Mouse (Mus musculus) limb, embryonic 12.5 days (tissue): ENCODE data around the gene Lima1. TPM values are rescaled to one million over a fixed set of nuclear protein-coding genes. Genes with fewer than 3 reads are reported as not detected.

Experiments
- ATAC-seq: fragments of 200-750 bp; cut with Nextera tagmentation; 2 replicates; pipeline ENCODE4 v1.8.0; 2017; ENCODE audit warnings: low read depth, moderate TSS enrichment; ENCODE audit not compliant: insufficient number of reproducible peaks, insufficient read depth, low FRiP score, low TSS enrichment
- H3K27ac ChIP-seq: fragments of 300-500 bp; sonication (generic); 2 replicates; pipeline ENCODE4 v1.5.1; 2016; ENCODE audit warnings: mild to moderate bottlenecking, moderate library complexity
- H3K27me3 ChIP-seq: fragments of 300-500 bp; sonication (generic); 2 replicates; pipeline ENCODE4 v1.6.1; 2016; ENCODE audit warnings: mild to moderate bottlenecking, moderate library complexity
- H3K36me3 ChIP-seq: fragments of 300-500 bp; sonication (generic); 2 replicates; pipeline ENCODE4 v1.6.1; 2016; ENCODE audit warnings: mild to moderate bottlenecking, moderate library complexity
- H3K4me1 ChIP-seq: fragments of 300-500 bp; sonication (generic); replicated peaks from 2 replicates; pipeline ENCODE4 v1.6.1; 2016
- H3K4me2 ChIP-seq: fragments of 300-500 bp; sonication (generic); 2 replicates; pipeline ENCODE4 v1.6.1; 2016; ENCODE audit warnings: mild to moderate bottlenecking, moderate library complexity
- H3K4me3 ChIP-seq: fragments of 300-500 bp; sonication (generic); replicated peaks from 2 replicates; pipeline ENCODE4 v1.5.1; 2016; ENCODE audit warnings: mild to moderate bottlenecking
- H3K9ac ChIP-seq: fragments of 300-500 bp; sonication (generic); replicated peaks from 2 replicates; pipeline ENCODE4 v1.6.1; 2016; ENCODE audit warnings: mild to moderate bottlenecking, moderate library complexity
- H3K9me3 ChIP-seq: fragments of 300-500 bp; sonication (generic); 2 replicates; pipeline ENCODE4 v1.6.1; 2016; ENCODE audit warnings: mild to moderate bottlenecking, moderate library complexity
- WGBS: fragments of 180-500 bp; shearing (Covaris S2); methylation state at CpG from one replicate; pipeline ENCODE4 v1.1.7; 2016; 5-methylcytosine and 5-hydroxymethylcytosine counted together
- polyA plus RNA-seq: library from polyadenylated mRNA; unstranded; fragments of >200 nt; fragmentation: Nextera tagmentation; extraction: Ambion mirVana; gene quantifications from 2 replicates; pipeline ENCODE4 v1.2.1, GENCODE M21; 2016

Gene Lima1
- polyA plus RNA-seq, 1 experiment from 2014 or later: 79.4 TPM

DNA sequence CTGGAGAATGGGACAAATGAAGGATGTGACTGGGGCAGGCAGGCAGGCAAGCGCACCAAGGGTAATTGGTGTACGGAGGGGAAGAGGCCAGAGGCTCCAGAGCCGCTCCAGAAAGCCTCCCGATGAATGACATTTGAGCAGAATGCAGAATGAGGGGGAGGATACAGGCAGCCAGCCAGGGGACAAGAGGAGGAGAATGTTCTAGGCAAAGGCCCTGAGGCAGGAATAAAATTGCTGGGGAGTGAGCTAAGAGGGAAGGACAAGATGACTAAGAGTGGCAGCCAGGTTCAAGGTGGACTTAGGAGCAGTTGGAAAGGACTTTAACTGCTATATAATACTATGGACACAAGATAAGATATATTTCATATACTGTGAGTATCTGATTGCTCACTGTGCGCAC lies 9.3 kb downstream of the Lima1 start:
- no peak overlapping the region for H3K27ac ChIP-seq
- WGBS: 62% methylated on average over 5 of the region's 5 CpGs
- H3K9ac ChIP-seq: no peak overlapping the region
- no peak overlapping the region for H3K4me2 ChIP-seq
- 0 out of 2 replicates have a peak, but pooled peaks cover 3% of the 10 kb centered on the region for H3K9me3 ChIP-seq
- no peak for ATAC-seq
- no peaks in the 10 kb centered on the region for H3K36me3 ChIP-seq
- H3K27me3 ChIP-seq: no peaks in the 10 kb centered on the region
- no peak overlapping the region for H3K4me3 ChIP-seq
- no peaks in the 10 kb centered on the region for H3K4me1 ChIP-seq

DNA sequence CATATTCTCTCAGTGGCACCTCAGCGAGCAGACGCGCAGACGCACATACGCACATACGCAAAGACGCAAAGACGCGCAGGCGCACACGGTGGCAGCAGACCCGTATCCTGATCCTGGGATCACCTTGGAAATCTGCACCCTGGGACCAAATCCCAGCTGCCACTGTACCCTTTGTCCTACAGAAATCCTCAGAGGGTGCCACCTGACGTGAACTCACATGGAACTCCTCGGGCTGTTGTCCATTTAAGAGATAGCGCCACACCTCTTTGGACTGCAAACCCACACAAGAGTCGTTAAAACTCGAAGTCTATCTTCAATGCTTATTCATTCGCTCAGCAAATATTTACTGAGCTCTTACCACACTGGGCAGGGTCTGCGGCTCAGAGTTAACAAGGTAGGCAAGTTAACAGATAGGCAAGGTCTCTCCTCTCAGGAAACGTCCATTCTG lies 9.7 kb downstream of the Lima1 start:
- 92% methylated on average over 20 of the region's 20 CpGs for WGBS
- H3K4me3 ChIP-seq: no peak overlapping the region
- ATAC-seq: no peak
- 0 out of 2 replicates have a peak, but pooled peaks cover 3% of the 10 kb centered on the region for H3K9me3 ChIP-seq
- no peak overlapping the region for H3K9ac ChIP-seq
- H3K27me3 ChIP-seq: no peaks in the 10 kb centered on the region
- no peaks in the 10 kb centered on the region for H3K4me1 ChIP-seq
- no peak overlapping the region for H3K4me2 ChIP-seq
- H3K27ac ChIP-seq: no peak overlapping the region
- H3K36me3 ChIP-seq: no peaks in the 10 kb centered on the region

DNA sequence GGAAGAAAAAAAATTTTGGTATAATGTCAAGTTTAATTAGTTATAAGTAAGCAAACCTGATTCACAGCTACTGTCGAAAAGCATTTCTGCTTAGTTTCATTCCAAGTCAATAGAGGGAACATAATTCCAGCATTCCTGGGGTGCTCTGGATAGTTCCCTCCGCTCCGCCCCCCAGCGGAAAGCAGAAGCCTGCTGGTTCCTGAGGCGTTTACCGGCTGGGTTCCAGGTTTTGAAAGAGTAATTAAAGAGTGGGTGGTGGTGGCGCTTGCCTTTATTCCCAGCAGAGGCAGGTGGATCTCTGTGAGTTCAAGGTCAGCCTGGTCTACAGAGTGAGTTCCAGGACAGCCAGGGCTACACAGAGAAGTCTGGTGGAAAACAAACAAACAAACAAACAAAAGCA lies 10.2 kb downstream of the Lima1 start:
- Histone ChIP-seq H3K9ac (no peak overlapping the region), H3K27me3 (no peaks in the 10 kb centered on the region), H3K27ac (no peak overlapping the region), H3K4me1 (0 out of 2 replicates have a peak, but pooled peaks cover under 1% of the 10 kb centered on the region), H3K9me3 (0 out of 2 replicates have a peak, but pooled peaks cover 3% of the 10 kb centered on the region), H3K4me2 (no peak overlapping the region), H3K36me3 (no peaks in the 10 kb centered on the region), H3K4me3 (no peak overlapping the region)
- 83% methylated on average over 7 of the region's 7 CpGs for whole genome bisulfite sequencing
- no peak for ATAC-seq

GRCm38 (mm10) chr15:99863786-99864185 lies 11.5 kb downstream of the Lima1 start:
- H3K9me3 ChIP-seq: 0 out of 2 replicates have a peak, but pooled peaks cover 3% of the 10 kb centered on the region
- 91% methylated on average over 8 of the region's 8 CpGs for WGBS
- no peaks in the 10 kb centered on the region for H3K36me3 ChIP-seq
- H3K4me1 ChIP-seq: 0 out of 2 replicates have a peak, but pooled peaks cover 4% of the 10 kb centered on the region
- H3K27me3 ChIP-seq: no peaks in the 10 kb centered on the region
- ATAC-seq: no peak
- H3K4me2 ChIP-seq: no peak overlapping the region
- no peak overlapping the region for H3K27ac ChIP-seq
- H3K9ac ChIP-seq: no peak overlapping the region
- no peak overlapping the region for H3K4me3 ChIP-seq

GRCm38 (mm10) chr15:99863358-99863757 lies 11.9 kb downstream of the Lima1 start:
- WGBS: 95% methylated on average over 6 of the region's 6 CpGs
- Histone ChIP-seq H3K4me2 (no peak overlapping the region), H3K9me3 (0 out of 2 replicates have a peak, but pooled peaks cover 3% of the 10 kb centered on the region), H3K4me3 (no peak overlapping the region), H3K9ac (no peak overlapping the region), H3K36me3 (no peaks in the 10 kb centered on the region), H3K4me1 (0 out of 2 replicates have a peak, but pooled peaks cover 4% of the 10 kb centered on the region), H3K27me3 (no peaks in the 10 kb centered on the region), H3K27ac (no peak overlapping the region)
- ATAC-seq: no peak

- no peak overlapping the region for H3K27ac ChIP-seq
- WGBS: 43% methylated on average over 11 of the region's 11 CpGs
- no peaks in the 10 kb centered on the region for H3K27me3 ChIP-seq
- H3K9me3 ChIP-seq: 0 out of 2 replicates have a peak, but pooled peaks cover 3% of the 10 kb centered on the region
- ATAC-seq: no peak
- H3K9ac ChIP-seq: no peak overlapping the region
- no peak overlapping the region for H3K4me2 ChIP-seq
- peaks cover 5% of the 10 kb centered on the region; the same call in 1 of the 2 replicates for H3K4me1 ChIP-seq
- no peaks in the 10 kb centered on the region for H3K36me3 ChIP-seq
- no peak overlapping the region for H3K4me3 ChIP-seq
Measured at GRCm38 (mm10) chr15:99862473-99862872, 12.8 kb downstream of the Lima1 start.

DNA sequence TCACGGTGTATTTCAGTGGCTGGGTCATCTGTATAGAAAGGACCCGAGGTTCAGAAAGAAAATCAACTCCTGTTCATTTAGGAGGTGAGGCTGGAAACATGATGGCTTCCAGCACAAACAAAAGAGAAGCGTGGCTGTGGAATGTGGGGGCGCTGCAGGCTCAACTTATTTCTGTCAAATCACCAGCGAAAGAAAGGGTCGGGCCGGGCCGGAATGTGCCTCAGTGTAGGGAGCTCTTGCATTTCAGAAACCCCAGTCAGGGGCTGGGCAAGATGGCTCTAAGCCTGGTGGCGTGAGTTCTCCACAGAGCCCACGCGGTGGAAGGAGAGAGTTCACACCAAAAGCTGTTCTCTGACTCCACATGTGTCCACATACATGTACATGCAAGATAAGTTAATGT lies 13.3 kb downstream of the Lima1 start:
- Histone ChIP-seq H3K9ac (no peak overlapping the region), H3K4me3 (no peak overlapping the region), H3K4me1 (peaks cover 6% of the 10 kb centered on the region; the same call in 1 of the 2 replicates), H3K27ac (no peak overlapping the region), H3K36me3 (no peaks in the 10 kb centered on the region), H3K9me3 (0 out of 2 replicates have a peak, but pooled peaks cover 3% of the 10 kb centered on the region), H3K27me3 (no peaks in the 10 kb centered on the region), H3K4me2 (no peak overlapping the region)
- no peak for ATAC-seq
- 50% methylated on average over 11 of the region's 11 CpGs for WGBS

DNA sequence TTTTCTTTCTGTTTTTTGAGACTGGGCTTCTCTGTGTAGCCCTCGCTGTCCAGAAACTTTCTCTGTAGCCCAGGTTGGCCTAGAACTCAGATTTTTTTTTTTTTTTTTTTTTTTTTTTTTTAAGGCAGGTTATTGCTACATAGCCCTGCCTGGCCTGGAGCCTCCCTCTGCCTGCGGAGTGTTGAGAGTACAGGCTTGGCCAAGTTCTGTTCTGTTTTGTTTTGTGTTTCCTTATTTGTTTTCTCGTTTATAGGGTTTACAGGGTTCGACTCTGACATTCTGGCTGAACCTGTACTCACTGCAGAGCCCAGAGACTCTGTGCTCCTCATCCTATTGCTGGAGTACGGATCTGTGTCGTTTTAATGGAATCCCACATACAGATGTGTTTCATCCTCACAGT lies 13.7 kb downstream of the Lima1 start:
- no peaks in the 10 kb centered on the region for H3K27me3 ChIP-seq
- no peaks in the 10 kb centered on the region for H3K36me3 ChIP-seq
- peaks cover 6% of the 10 kb centered on the region; the same call in 1 of the 2 replicates for H3K4me1 ChIP-seq
- no peak overlapping the region for H3K4me2 ChIP-seq
- no peak overlapping the region for H3K4me3 ChIP-seq
- H3K9me3 ChIP-seq: 0 out of 2 replicates have a peak, but pooled peaks cover 3% of the 10 kb centered on the region
- 70% methylated on average over 6 of the region's 6 CpGs for WGBS
- no peak overlapping the region for H3K9ac ChIP-seq
- no peak overlapping the region for H3K27ac ChIP-seq
- no peak for ATAC-seq

DNA sequence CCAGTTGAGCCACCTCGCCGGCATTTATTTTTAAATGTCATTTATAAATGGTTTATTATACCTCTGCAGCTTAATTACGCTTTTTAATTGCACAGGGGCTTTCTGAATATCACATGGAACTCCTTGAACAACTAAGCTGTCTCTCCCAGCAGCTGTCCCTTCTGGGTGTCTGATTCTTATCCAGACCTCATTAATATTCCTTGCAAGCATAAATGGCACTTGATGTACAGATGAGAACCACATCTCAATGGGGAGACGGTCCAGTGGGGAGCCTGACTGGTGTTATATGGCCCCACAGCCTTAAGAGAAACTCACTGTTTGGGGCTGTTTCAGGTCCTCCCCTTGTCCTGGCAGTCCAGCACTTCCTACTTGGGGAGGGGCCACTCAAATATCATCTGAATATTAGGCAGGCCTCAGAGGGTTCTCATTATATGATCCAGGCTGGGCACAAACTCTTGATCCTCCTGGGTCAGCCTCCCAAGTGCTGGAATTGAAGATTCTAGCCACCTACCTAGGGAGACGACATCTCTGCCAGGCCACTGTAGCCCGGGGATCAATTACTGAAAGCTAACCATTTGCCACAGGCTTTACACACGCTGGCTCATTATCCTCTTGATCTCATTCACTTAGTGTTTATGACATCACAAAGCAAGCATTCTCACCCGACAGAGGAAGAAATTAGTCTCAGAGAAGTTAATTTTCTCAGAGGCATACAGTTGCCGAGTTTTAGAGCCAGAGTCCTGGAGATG lies 15.4 kb downstream of the Lima1 start:
- 33% methylated on average over 9 of the region's 9 CpGs for WGBS
- ATAC-seq: no peak
- Histone ChIP-seq H3K9me3 (0 out of 2 replicates have a peak, but pooled peaks cover 3% of the 10 kb centered on the region), H3K4me3 (no peak overlapping the region), H3K27ac (0 out of 2 replicates have a peak overlapping the region, but pooled peaks have one; percentile 5), H3K27me3 (no peaks in the 10 kb centered on the region), H3K9ac (no peak overlapping the region), H3K4me1 (peaks cover 6% of the 10 kb centered on the region; the same call in 1 of the 2 replicates), H3K36me3 (no peaks in the 10 kb centered on the region), H3K4me2 (no peak overlapping the region)

DNA sequence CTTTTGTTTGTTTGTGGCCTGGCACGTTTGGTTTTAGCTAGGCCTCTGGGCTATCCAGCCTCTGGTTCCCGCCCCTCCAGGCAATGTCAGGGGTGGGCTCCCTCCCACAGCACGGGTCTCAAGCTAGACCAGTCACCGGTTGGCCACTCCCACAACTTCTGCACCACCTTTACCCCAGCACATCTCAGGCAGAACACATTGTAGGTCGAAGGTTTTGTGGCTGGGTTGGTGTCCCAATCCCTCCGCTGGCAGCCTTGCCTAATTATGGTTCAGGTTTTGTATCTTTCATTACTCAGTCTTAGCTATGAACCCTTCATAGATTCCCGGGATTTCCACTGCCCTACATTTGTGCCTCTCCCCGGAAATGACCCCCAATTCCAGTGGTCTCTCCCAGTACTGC lies 17.8 kb downstream of the Lima1 start:
- peak; percentile 15; the same call in 1 of the 2 replicates for ATAC-seq
- H3K27ac ChIP-seq: no peak overlapping the region

DNA sequence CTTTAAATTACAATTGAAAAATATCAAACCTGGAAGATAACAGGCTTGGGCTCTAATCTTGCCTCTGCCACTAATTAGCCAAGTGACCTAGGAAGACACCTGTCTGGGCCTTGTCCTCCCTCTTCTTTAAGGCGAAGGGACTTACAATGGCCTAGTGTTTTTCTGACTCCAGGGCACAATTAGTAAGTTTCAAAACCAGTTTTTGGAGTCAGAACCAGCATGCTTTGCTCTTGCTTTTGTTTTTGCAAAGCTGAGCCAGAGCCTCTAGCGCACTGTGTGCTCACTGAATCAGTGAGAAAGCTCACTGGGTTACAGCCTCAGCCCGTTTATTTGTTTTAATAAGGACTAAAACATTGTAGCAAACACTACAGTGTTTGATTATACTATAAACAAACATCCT lies 20.1 kb downstream of the Lima1 start:
- no peaks in the 10 kb centered on the region for H3K36me3 ChIP-seq
- H3K27me3 ChIP-seq: no peaks in the 10 kb centered on the region
- H3K4me3 ChIP-seq: no peak overlapping the region
- no peak overlapping the region for H3K4me2 ChIP-seq
- WGBS: 60% methylated on average over 3 of the region's 3 CpGs
- peaks cover 6% of the 10 kb centered on the region; the same call in 1 of the 2 replicates for H3K4me1 ChIP-seq
- no peak for ATAC-seq
- 0 out of 2 replicates have a peak overlapping the region, but pooled peaks have one; percentile 35 for H3K27ac ChIP-seq
- no peak overlapping the region for H3K9ac ChIP-seq
- H3K9me3 ChIP-seq: no peaks in the 10 kb centered on the region

More for the DNA sequence above, 17.8 kb downstream of the Lima1 start:
- no peaks in the 10 kb centered on the region for H3K27me3 ChIP-seq
- H3K4me1 ChIP-seq: peaks cover 6% of the 10 kb centered on the region; the same call in 1 of the 2 replicates
- H3K9me3 ChIP-seq: no peaks in the 10 kb centered on the region
- H3K36me3 ChIP-seq: no peaks in the 10 kb centered on the region
- 44% methylated on average over 8 of the region's 8 CpGs for WGBS
- H3K4me2 ChIP-seq: no peak overlapping the region
- H3K4me3 ChIP-seq: no peak overlapping the region
- no peak overlapping the region for H3K9ac ChIP-seq
